Mouse (Mus musculus) kidney, embryonic 16.5 days (tissue): Measurements from ENCODE around the gene Toe1. TPM values are rescaled to one million over a fixed set of nuclear protein-coding genes. Genes with fewer than 3 reads are reported as not detected.

ENCODE experiments used
- ATAC-seq: fragments of 200-750 bp; cut with Nextera tagmentation; 2 replicates; pipeline ENCODE4 v1.8.0; 2017; ENCODE audit warnings: moderate TSS enrichment; ENCODE audit not compliant: low FRiP score, low TSS enrichment
- H3K27ac ChIP-seq: fragments of 300-500 bp; sonication (generic); 2 replicates; pipeline ENCODE4 v1.5.1; 2014; ENCODE audit warnings: low read length
- H3K27me3 ChIP-seq: fragments of 300-500 bp; sonication (generic); 2 replicates; pipeline ENCODE4 v1.6.1; 2014; ENCODE audit warnings: low read length, control low read depth, mixed read lengths; ENCODE audit not compliant: insufficient read depth
- H3K36me3 ChIP-seq: fragments of 300-500 bp; sonication (generic); 2 replicates; pipeline ENCODE4 v1.6.1; 2014; ENCODE audit warnings: low read length, control low read depth, mixed read lengths; ENCODE audit not compliant: insufficient read depth
- H3K4me1 ChIP-seq: fragments of 300-500 bp; sonication (generic); 2 replicates; pipeline ENCODE4 v1.6.1; 2014; ENCODE audit warnings: low read length, control low read depth, mixed read lengths; ENCODE audit not compliant: insufficient read depth
- H3K4me2 ChIP-seq: fragments of 300-500 bp; sonication (generic); replicated peaks from 2 replicates; pipeline ENCODE4 v1.6.1; 2014; ENCODE audit warnings: low read depth, low read length
- H3K4me3 ChIP-seq: fragments of 300-500 bp; sonication (generic); 2 replicates; pipeline ENCODE4 v1.5.1; 2014; ENCODE audit warnings: mild to moderate bottlenecking, low read length
- H3K9ac ChIP-seq: fragments of 300-500 bp; sonication (generic); replicated peaks from 2 replicates; pipeline ENCODE4 v1.6.1; 2014; ENCODE audit warnings: low read length
- H3K9me3 ChIP-seq: fragments of 300-500 bp; sonication (generic); 2 replicates; pipeline ENCODE4 v1.6.1; 2016; ENCODE audit warnings: low read length, control low read depth
- WGBS: fragments of 180-500 bp; shearing (Covaris S2); extraction: QIAGEN DNeasy Blood & Tissue Kit; methylation state at CpG from one replicate; pipeline ENCODE4 v1.1.7; 2014; 5-methylcytosine and 5-hydroxymethylcytosine counted together
- polyA plus RNA-seq: library from polyadenylated mRNA; unstranded; fragments of >200 nt; fragmentation: Nextera tagmentation; extraction: Ambion mirVana; gene quantifications from 2 replicates; pipeline ENCODE4 v1.2.1, GENCODE M21; 2015

Toe1 gene
- polyA plus RNA-seq, 1 experiment from 2014 or later = 42.8 TPM

DNA sequence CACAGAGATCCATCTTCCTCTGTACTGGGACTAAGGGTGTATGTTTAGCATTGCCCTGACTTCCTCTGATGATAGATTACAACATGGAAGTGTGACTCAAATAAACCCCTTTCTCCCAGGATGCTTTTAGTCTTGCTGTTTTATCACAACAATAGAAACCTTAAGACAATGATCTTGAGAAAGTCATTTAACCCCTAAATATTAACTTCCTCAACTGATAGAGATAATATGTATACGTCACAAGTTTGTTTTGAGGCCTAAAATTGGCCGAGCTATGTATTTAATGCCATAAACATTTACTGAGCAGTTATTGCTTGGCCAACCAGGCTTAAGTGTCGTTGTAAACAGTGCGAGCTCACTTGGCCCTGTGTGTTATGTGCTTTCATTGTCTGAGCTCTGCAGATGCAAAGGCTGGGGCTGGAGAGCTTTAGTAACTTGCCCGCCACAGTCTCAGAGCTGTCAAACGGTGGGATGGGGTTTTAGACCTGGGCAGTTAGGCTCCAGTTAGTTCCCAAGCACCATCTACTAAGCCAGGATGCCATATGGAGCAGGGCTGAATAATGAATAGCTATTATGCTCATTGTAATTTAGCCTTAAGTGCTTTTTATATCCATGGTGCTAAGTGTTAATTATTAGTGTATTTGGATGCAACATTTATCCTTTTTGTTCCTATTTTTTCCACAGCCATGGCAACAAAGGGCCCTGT lies 22.1 kb upstream of the Toe1 start:
- Histone ChIP-seq H3K27ac (peak overlapping the region; percentile 1; the same call in 1 of the 2 replicates), H3K36me3 (no peaks in the 10 kb centered on the region), H3K27me3 (no peaks in the 10 kb centered on the region), H3K4me2 (no peak overlapping the region), H3K4me3 (no peak overlapping the region), H3K9ac (no peak overlapping the region), H3K9me3 (no peaks in the 10 kb centered on the region), H3K4me1 (peaks cover 16% of the 10 kb centered on the region)
- no peak for ATAC-seq
- 44% methylated on average over 6 of the region's 6 CpGs for WGBS

DNA sequence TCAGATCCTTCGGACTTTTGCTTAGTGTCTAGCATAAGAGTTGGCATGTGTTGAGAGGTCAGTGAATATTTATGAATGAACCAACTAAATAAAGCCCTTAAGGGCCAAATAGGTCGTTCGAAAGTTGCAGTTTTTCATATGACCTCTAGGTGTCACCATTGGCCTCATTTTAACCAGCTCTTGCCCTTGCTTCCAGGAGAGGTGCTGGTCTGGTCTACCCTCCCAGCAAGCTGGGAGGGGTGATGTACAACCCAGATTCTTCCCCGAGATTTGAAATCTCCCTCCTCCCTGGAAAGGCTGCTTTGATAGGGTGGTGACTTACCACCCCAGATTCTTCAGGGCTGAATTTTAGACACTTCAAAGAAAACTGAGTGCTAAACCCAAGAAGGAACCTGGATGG lies 20.4 kb upstream of the Toe1 start:
- ATAC-seq = 0 out of 2 replicates have a peak, but pooled peaks have one; percentile 24
- H3K27me3 ChIP-seq = no peaks in the 10 kb centered on the region
- 3% methylated on average over 4 of the region's 4 CpGs for WGBS

DNA sequence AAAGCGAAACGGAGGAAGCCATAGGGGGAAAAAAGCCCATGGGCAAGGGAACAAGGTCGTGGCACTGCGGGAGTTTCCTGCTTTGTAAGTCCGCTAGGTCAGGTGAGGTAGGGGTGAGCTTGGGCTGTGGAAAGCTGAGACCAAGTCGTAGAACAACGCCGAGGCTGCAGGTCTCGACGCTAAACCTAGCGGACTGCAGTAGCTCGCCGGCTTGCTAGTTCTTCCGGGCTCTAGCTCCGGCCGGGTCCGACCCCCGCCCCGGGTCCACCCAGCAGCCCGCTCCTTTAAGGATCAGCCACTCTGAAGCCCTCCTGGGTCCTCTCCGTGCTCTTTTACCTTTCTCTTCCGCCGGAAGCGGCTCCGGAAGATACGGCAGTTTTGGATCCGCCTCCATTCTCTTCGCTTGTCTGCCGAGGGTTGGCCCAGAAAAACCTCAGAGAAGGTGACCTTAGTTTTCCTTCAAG lies 17.1 kb upstream of the Toe1 start:
- H3K4me2 ChIP-seq = peak overlapping the region; percentile 72
- peak overlapping the region; percentile 54 for H3K4me3 ChIP-seq
- H3K27ac ChIP-seq = peak overlapping the region; percentile 41; the same call in 1 of the 2 replicates
- ATAC-seq = peak; percentile 43; the same call in 1 of the 2 replicates
- H3K27me3 ChIP-seq = peaks cover 10% of the 10 kb centered on the region
- under 1% methylated on average over 29 of the region's 29 CpGs for WGBS
- H3K4me1 ChIP-seq = peaks cover 18% of the 10 kb centered on the region
- H3K36me3 ChIP-seq = no peaks in the 10 kb centered on the region
- H3K9ac ChIP-seq = peak overlapping the region; percentile 73
- no peaks in the 10 kb centered on the region for H3K9me3 ChIP-seq

More for the DNA sequence above, 20.4 kb upstream of the Toe1 start:
- Histone ChIP-seq H3K27ac (no peak overlapping the region), H3K4me3 (no peak overlapping the region), H3K36me3 (no peaks in the 10 kb centered on the region), H3K4me1 (peaks cover 16% of the 10 kb centered on the region), H3K4me2 (no peak overlapping the region), H3K9me3 (no peaks in the 10 kb centered on the region), H3K9ac (no peak overlapping the region)

DNA sequence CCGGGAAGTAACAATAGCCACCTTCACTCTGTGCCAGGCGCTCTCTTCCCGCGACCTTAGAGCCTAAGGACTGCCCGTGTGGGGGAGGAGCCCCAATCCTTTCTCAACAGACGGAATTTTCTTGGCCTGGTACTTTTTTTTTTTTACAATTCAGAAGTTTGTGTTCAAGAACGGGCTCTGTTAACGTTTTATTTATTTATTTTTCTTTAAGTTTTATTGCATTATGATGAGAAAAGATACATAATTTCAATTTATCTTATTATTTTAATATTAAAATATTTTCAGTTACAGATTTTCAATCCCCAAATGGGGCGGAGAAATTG lies 14.2 kb upstream of the Toe1 start, which contains the start of gene Hpdl:
TSS of gene Hpdl (minus strand) at position 14 of the 323 bp plus-strand sequence.
- Histone ChIP-seq H3K9me3 (no peaks in the 10 kb centered on the region), H3K27ac (no peak within 1 kb of the TSS), H3K4me1 (peaks cover 16% of the 10 kb centered on the region), H3K4me2 (peak within 1 kb of the TSS; percentile 98), H3K9ac (peak within 1 kb of the TSS; percentile 70), H3K36me3 (peaks cover 13% of the 10 kb centered on the region), H3K4me3 (peak within 1 kb of the TSS; percentile 61), H3K27me3 (peaks cover 10% of the 10 kb centered on the region)
- 11% methylated on average over 9 of the region's 9 CpGs for WGBS
- no peak for ATAC-seq

DNA sequence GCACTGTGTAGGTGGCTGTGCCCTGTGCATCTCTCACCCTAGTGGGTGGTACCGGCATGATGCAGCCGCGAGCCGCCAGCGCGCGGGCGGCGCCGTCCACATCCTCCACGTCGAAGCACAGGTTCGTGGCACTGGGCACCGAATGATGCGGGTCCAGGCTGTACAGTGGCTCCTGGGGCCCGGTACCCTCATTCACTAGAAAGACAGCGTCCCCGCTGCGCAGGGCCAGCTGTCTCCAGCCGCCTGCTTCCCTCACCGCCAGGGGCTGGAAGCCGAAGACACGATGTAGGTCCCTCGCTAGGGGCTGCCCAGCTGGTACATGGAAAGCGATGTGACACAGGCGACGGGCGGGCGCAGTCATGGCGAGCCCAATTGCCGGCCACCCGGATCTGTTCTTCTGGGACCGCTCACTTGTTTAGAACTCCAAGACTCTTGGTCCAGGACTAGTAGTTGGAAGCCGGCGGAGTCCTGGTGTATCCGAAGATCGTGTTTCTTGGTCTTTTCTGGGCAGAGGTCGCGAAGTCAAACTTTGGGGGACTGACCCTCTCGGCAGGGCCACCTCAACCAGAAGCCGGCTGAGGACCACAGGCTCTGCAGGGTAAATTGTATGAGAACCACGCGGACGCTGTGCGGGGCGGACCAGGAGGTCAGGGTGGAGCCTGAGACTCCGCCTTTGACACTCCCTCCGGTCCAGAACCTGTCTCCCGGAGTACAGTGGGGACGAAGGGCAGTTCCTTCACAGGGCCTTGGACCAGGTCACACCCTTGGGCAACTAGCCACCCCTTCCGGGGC lies 13.7 kb upstream of the Toe1 start:
- peak overlapping the region; percentile 70 for H3K9ac ChIP-seq
- H3K4me1 ChIP-seq = peaks cover 16% of the 10 kb centered on the region
- WGBS = under 1% methylated on average over 51 of the region's 51 CpGs
- ATAC-seq = peak; percentile 84
- H3K9me3 ChIP-seq = no peaks in the 10 kb centered on the region
- peak overlapping the region; percentile 98 for H3K4me2 ChIP-seq
- H3K4me3 ChIP-seq = peak overlapping the region; percentile 61
- peaks cover 19% of the 10 kb centered on the region for H3K36me3 ChIP-seq
- H3K27me3 ChIP-seq = peaks cover 10% of the 10 kb centered on the region
- no peak overlapping the region for H3K27ac ChIP-seq

DNA sequence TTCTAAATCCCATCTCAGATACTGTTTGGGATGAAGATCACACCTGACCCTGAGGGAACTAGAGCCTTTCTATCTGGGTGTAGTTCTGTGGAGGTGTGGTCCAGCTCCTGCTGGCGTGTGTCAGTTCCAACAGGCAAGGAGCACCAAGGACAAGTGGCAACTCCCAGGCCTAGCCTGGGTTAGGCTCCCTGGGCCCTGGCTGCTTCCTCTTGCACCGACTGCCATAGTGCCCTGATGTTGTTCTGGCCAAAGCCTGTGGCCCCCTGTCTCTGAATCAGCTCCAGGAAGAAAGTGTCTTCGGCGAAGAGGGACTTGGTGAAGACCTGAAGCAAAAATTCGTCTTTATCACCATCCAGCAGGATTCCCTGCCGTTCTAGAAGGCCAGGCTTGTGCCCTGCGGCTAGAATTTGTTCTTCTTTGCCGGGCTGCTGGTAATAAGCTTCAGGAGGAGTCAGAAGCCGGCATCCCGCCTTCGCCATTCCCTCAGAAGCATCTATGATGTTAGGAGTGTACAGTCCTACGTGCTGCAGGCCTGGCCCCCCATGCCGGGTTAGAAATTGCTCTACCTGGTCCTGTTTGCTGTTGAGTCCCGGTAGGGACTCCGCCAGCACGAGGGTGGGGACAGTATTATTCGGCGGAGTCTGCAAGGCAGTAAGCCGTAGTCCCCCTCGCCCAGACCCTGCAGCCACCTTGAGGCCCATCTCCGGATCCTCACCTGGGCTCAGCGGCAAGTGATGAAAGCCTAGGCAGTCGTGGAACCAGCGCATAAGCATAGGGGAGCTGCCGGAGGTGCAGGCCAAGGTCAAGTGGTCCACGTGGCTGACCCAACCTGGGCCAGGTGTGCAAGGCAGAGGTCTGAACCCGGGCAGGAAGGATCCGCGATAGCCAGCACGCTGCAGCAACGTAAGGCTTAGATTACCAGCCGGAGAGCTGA lies 12.8 kb upstream of the Toe1 start:
- WGBS = 28% methylated on average over 32 of the region's 32 CpGs
- Histone ChIP-seq H3K27ac (no peak overlapping the region), H3K36me3 (peaks cover 19% of the 10 kb centered on the region), H3K4me3 (peak overlapping the region; percentile 61), H3K4me1 (peaks cover 15% of the 10 kb centered on the region), H3K27me3 (peaks cover 10% of the 10 kb centered on the region), H3K4me2 (peak overlapping the region; percentile 98), H3K9ac (peak overlapping the region; percentile 70; the same call in 1 of the 2 replicates), H3K9me3 (no peaks in the 10 kb centered on the region)
- peak; percentile 9; the same call in 1 of the 2 replicates for ATAC-seq

DNA sequence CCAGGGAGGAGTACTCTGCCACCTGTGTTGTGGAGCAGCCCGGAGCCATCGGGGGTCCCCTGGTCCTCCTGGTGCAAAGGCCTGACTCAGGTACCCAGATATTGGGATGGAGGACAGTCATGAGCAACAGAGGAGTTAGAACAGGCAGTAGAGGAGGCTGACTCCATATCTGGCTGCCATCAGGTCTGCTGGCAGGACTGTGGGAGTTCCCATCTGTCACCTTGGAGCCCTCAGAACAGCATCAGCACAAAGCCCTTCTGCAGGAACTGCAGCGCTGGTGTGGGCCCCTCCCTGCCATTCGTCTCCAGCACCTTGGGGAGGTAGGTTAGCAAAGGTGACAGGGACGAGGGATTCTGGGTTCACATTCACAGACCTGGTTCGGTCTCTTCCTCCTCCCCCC lies 10.0 kb upstream of the Toe1 start:
- Histone ChIP-seq H3K4me3 (no peak overlapping the region), H3K4me2 (no peak overlapping the region), H3K9ac (no peak overlapping the region), H3K27me3 (peaks cover 10% of the 10 kb centered on the region), H3K4me1 (peaks cover 12% of the 10 kb centered on the region), H3K27ac (no peak overlapping the region), H3K36me3 (peaks cover 19% of the 10 kb centered on the region), H3K9me3 (no peaks in the 10 kb centered on the region)
- WGBS = 90% methylated on average over 6 of the region's 6 CpGs
- no peak for ATAC-seq

DNA sequence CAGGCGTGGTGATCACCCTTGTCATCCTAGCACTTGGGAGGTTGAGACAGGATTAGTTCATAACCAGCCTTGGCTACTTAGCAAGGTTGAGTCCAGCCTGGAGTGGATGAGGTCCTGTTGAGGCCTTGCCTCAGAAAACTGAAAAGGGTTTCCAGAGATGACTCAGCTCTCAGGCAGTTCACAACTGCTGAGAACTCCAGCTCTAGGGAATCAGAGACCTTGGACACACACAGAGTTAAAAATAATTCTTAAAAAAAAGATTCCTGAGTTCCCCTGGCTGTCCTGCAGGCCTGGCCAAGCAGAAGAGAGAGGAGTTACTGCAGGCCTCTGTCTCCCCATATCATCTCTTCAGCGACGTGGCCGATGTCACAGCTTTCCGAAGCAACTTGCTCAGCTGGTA lies 7.8 kb upstream of the Toe1 start:
- Histone ChIP-seq H3K27ac (no peak overlapping the region), H3K36me3 (peaks cover 19% of the 10 kb centered on the region), H3K4me2 (no peak overlapping the region), H3K4me3 (no peak overlapping the region), H3K9me3 (no peaks in the 10 kb centered on the region), H3K4me1 (0 out of 2 replicates have a peak, but pooled peaks cover 1% of the 10 kb centered on the region), H3K9ac (no peak overlapping the region), H3K27me3 (peaks cover under 1% of the 10 kb centered on the region; the same call in 1 of the 2 replicates)
- ATAC-seq = no peak
- 82% methylated on average over 5 of the region's 5 CpGs for WGBS

DNA sequence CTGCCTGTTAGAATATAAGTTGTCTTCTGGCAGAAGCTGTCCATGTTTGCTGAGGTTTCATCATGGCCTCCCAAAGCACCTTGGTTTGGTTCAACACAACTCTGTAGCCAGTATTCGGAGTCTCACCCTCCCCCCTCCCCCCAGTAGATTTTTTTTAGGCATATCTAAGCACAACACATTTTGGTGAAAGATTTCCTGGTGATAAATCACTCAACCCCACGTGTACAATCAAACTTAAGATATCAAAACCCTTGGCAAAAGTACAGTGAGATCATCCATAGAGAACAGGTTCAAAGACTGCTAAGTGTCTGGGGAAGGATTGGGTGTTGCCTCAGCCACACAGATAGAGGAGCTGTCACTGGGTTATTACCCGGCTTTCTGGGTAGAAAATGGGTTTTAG lies 3.6 kb upstream of the Toe1 start:
- ATAC-seq = no peak
- Histone ChIP-seq H3K4me3 (no peak overlapping the region), H3K27ac (no peak overlapping the region), H3K4me1 (peaks cover 8% of the 10 kb centered on the region), H3K4me2 (no peak overlapping the region), H3K9me3 (no peaks in the 10 kb centered on the region), H3K9ac (no peak overlapping the region), H3K27me3 (no peaks in the 10 kb centered on the region), H3K36me3 (no peaks in the 10 kb centered on the region)
- 67% methylated on average over 3 of the region's 3 CpGs for WGBS
